Mouse (Mus musculus) hindbrain, embryonic 13.5 days (tissue): ENCODE data around the gene Nxpe3. TPM values are rescaled to one million over a fixed set of nuclear protein-coding genes. Genes with fewer than 3 reads are reported as not detected.
"Not testable (repeated sequence)": the region's sequence is repeated elsewhere in the genome, so short reads cannot be mapped to it uniquely, and the experiment has no call there.

Experiments used
- ATAC-seq: fragments of 200-750 bp; cut with Nextera tagmentation; 2 replicates; pipeline ENCODE4 v1.8.0; 2017; ENCODE audit warnings: moderate TSS enrichment; ENCODE audit not compliant: low FRiP score
- H3K27ac ChIP-seq: fragments of 300-500 bp; sonication (generic); 2 replicates; pipeline ENCODE4 v1.5.1; 2015; ENCODE audit warnings: inconsistent platforms, mild to moderate bottlenecking, moderate library complexity
- H3K27me3 ChIP-seq: fragments of 300-500 bp; sonication (generic); 2 replicates; pipeline ENCODE4 v1.6.1; 2015; ENCODE audit warnings: mild to moderate bottlenecking, inconsistent platforms
- H3K36me3 ChIP-seq: fragments of 300-500 bp; sonication (generic); 2 replicates; pipeline ENCODE4 v1.6.1; 2015; ENCODE audit warnings: mild to moderate bottlenecking, inconsistent platforms
- H3K4me1 ChIP-seq: fragments of 300-500 bp; sonication (generic); replicated peaks from 2 replicates; pipeline ENCODE4 v1.6.1; 2015; ENCODE audit warnings: inconsistent platforms
- H3K4me2 ChIP-seq: fragments of 300-500 bp; sonication (generic); 2 replicates; pipeline ENCODE4 v1.6.1; 2015; ENCODE audit warnings: inconsistent platforms, mild to moderate bottlenecking, moderate library complexity
- H3K4me3 ChIP-seq: fragments of 300-500 bp; sonication (generic); 2 replicates; pipeline ENCODE4 v1.5.1; 2015; ENCODE audit warnings: mild to moderate bottlenecking, inconsistent platforms
- H3K9ac ChIP-seq: fragments of 300-500 bp; sonication (generic); 2 replicates; pipeline ENCODE4 v1.6.1; 2015; ENCODE audit warnings: mild to moderate bottlenecking, inconsistent platforms
- H3K9me3 ChIP-seq: fragments of 300-500 bp; sonication (generic); 2 replicates; pipeline ENCODE4 v1.6.1; 2016; ENCODE audit warnings: inconsistent platforms
- WGBS: fragments of 180-500 bp; shearing (Covaris S2); methylation state at CpG from one replicate; pipeline ENCODE4 v1.1.7; 2015; 5-methylcytosine and 5-hydroxymethylcytosine counted together
- polyA plus RNA-seq: library from polyadenylated mRNA; unstranded; fragments of >200 nt; fragmentation: Nextera tagmentation; extraction: Ambion mirVana; gene quantifications from 2 replicates; pipeline ENCODE4 v1.2.1, GENCODE M21; 2015

The Nxpe3 gene
- polyA plus RNA-seq, 1 experiment from 2014 or later: 1.2 TPM

DNA sequence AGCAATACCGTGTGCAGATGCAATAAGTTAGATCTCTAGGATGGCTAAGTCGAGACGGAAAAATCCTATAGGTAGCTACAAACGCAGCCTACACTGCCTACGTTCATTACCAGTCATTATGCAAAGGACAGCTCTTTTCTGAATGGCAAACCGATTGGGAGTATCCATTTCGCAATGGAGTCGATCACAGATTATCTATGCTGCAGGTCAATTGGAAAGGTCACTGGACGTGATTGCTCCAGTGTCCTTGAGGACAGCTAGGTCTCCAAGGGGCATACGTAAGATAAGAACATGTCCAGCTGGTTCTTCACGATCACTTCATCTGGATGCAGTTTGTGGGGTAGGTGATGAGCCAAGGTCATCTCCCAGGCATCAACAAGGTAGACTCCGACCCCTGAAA lies 51.2 kb downstream of the Nxpe3 start:
- H3K4me1 ChIP-seq: no peaks in the 10 kb centered on the region
- ATAC-seq: no peak
- peaks cover 16% of the 10 kb centered on the region for H3K36me3 ChIP-seq
- no peak overlapping the region for H3K4me2 ChIP-seq
- H3K9me3 ChIP-seq: peaks cover 5% of the 10 kb centered on the region; the same call in 1 of the 2 replicates
- H3K9ac ChIP-seq: no peak overlapping the region
- no peaks in the 10 kb centered on the region for H3K27me3 ChIP-seq
- no peak overlapping the region for H3K27ac ChIP-seq
- H3K4me3 ChIP-seq: no peak overlapping the region
- WGBS: 93% methylated on average over 12 of the region's 12 CpGs

DNA sequence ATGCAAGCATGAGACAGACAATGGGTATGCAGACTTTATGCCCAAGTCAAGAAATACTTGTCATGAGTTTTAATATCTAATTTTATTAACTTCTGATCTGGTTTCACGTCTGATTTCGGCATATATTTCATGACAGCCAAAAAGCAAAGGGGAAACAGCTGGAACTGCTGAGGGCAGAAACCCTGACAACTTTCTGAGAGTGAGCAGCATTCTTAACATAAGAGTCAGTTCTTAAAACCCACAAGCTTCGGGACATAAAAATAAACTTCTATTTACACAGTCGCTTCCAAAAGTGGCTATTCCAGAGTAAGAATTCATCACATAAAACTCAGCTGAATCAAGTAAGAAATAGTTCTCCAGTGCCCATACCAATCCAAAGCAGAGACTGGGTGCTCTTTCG lies 52.0 kb downstream of the Nxpe3 start:
- 92% methylated on average over 5 of the region's 5 CpGs for WGBS
- Histone ChIP-seq H3K27ac (no peak overlapping the region), H3K36me3 (peaks cover 14% of the 10 kb centered on the region), H3K4me1 (peaks cover 1% of the 10 kb centered on the region), H3K27me3 (no peaks in the 10 kb centered on the region), H3K4me3 (no peak overlapping the region), H3K9ac (no peak overlapping the region), H3K9me3 (peaks cover 5% of the 10 kb centered on the region; the same call in 1 of the 2 replicates), H3K4me2 (no peak overlapping the region)
- no peak for ATAC-seq

DNA sequence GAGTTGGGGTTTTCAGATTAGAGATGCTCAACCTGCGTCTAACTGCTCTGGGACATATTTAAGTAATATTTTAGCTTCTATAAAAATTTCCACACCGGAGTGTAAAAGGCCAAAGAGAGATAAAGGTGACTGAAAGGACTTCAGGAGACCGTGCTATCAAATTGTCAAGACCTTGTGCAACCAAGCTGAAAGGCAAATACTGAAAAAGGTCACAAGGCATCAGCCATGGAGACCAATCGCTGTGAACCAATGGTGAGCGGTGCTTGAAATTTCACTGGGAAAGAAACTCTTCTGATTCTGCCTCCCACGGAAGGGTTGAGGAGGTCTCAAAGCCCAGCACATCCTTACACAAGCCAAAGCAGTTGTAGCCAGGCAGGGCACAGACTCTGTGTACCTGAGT lies 53.6 kb downstream of the Nxpe3 start:
- Histone ChIP-seq H3K4me1 (peaks cover 5% of the 10 kb centered on the region), H3K9me3 (peaks cover 5% of the 10 kb centered on the region; the same call in 1 of the 2 replicates), H3K4me2 (no peak overlapping the region), H3K27me3 (no peaks in the 10 kb centered on the region), H3K27ac (no peak overlapping the region), H3K36me3 (peaks cover 14% of the 10 kb centered on the region), H3K4me3 (no peak overlapping the region), H3K9ac (no peak overlapping the region)
- ATAC-seq: no peak
- WGBS: 91% methylated on average over 6 of the region's 6 CpGs

DNA sequence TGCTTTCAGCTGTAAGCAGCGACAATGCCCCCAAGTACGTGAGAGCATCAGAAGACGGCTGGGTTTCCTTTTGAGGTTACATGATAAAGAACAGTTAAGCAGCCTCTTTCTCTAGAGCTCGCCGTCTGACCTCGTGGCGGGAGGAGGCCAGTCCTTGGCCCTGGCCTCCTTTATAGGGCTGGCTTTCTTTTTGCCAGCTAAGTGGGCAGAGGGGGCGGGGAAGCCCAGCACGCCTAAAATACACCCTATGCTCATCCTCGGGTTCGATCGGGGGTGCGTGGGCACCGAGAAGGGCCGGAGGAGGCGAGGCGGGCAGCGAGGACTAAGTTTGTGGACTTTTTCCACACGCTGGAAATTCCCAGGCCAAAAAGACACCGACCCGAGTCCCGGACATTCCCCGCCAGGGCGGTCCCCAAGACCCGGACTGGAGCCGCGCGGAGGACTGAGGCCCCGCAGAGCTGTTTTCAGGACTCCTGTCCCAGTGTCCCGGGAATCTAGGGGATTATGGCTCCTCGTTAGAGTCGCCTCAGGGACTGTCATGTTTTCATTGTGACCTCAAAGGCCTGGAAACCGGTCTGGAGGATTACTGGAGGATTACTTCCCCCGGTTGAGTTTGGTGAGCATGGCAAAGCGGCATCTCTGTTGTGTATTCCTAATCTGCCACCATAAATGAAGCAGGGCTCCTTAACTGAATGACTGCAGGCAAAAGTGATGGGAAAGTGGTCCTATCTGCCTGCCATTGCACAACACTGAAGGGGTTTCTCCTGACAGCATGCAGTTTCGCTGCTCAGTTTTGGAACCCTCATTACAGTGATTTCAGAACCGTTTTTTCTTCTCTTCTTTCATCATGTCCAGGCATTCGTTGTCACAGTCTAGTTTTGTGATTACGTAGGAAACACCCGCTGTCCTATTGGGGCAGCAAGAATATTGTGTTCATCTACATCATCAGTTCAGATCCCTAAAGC lies 56.3 kb downstream of the Nxpe3 start, which contains the start of gene Nfkbiz:
Gene Nfkbiz (minus strand): TSS at position 390 of the 965 bp plus-strand sequence.
- ATAC-seq: peak; percentile 94
- Histone ChIP-seq H3K9ac (peak within 1 kb of the TSS; percentile 77), H3K4me1 (peaks cover 5% of the 10 kb centered on the region), H3K4me3 (peak within 1 kb of the TSS; percentile 62), H3K27ac (peak within 1 kb of the TSS; percentile 70), H3K4me2 (peak within 1 kb of the TSS; percentile 69), H3K9me3 (no peaks in the 10 kb centered on the region), H3K27me3 (no peaks in the 10 kb centered on the region), H3K36me3 (peaks cover 3% of the 10 kb centered on the region)
- under 1% methylated on average over 40 of the region's 40 CpGs for WGBS

DNA sequence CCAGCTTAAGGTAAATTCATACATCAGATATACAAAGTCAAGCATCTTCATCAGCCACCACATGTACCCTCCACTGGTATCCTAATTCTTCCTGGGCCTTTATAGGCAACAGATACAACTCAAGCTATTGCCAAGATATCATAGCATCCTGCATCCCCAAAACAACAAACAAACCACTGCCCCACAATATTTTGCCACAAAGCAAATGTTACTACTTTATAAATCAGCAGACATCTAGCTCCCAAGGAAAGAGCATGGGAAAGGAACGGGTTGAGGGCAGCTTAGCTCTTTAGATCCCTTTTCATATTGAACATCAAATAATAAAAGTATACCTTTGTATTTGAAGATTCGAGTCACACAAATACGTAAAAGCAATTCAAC lies 57.0 kb downstream of the Nxpe3 start:
- H3K9ac ChIP-seq: peak overlapping the region; percentile 77
- H3K27ac ChIP-seq: peak overlapping the region; percentile 70
- no peaks in the 10 kb centered on the region for H3K9me3 ChIP-seq
- H3K4me3 ChIP-seq: peak overlapping the region; percentile 62
- peaks cover 5% of the 10 kb centered on the region for H3K4me1 ChIP-seq
- no peak for ATAC-seq
- H3K27me3 ChIP-seq: no peaks in the 10 kb centered on the region
- H3K36me3 ChIP-seq: no peaks in the 10 kb centered on the region
- WGBS: 11% methylated on average over 3 of the region's 3 CpGs
- H3K4me2 ChIP-seq: peak overlapping the region; percentile 69

DNA sequence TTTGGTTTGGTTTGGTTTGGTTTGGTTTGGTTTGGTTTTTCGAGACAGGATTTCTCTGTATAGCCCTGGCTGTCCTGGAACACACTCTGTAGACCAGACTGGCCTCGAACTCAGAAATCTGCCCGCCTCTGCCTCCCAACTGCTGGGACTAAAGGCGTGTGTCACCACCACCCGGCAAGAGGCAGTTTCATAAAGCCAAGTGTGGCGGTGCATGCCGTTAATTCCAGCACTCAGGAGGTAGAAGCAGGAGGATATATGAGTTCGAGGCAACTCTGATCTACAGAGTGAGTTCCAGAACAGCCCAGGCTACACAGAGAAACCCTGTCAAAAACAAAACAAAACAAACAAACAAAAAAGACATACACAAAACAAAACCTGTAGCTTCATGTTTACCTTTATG lies 57.4 kb downstream of the Nxpe3 start:
- H3K27ac ChIP-seq, ATAC-seq, H3K9me3 ChIP-seq, H3K36me3 ChIP-seq, H3K27me3 ChIP-seq, H3K4me1 ChIP-seq, H3K9ac ChIP-seq: not testable (repeated sequence)
- WGBS: 95% methylated on average over 8 of the region's 8 CpGs
- Histone ChIP-seq H3K4me2 (peak overlapping the region; percentile 69), H3K4me3 (peak overlapping the region; percentile 62; the same call in 1 of the 2 replicates)

DNA sequence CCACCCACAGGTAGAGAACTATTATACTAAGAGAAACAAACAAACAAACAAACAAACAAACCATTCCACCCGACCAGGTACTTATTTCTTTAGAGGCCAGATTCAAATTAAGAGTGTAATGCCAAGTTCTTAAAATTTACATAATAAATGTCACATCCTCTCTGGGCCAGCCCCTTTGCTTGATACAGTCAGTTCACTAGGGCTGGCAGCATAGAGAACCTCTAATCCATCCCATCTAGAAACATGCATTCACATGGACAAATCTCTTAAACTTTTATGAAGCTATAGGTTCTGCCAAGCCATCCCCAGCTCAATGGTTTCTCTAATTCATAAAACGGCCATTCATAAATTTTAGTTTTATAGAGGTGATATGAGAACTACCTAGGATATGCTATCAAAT lies 57.9 kb downstream of the Nxpe3 start:
- no peaks in the 10 kb centered on the region for H3K36me3 ChIP-seq
- H3K4me3 ChIP-seq: no peak overlapping the region
- H3K4me2 ChIP-seq: no peak overlapping the region
- H3K9me3 ChIP-seq: no peaks in the 10 kb centered on the region
- no peak for ATAC-seq
- H3K4me1 ChIP-seq: peaks cover 5% of the 10 kb centered on the region
- H3K27me3 ChIP-seq: no peaks in the 10 kb centered on the region
- no peak overlapping the region for H3K27ac ChIP-seq
- H3K9ac ChIP-seq: no peak overlapping the region
- 81% methylated on average over 2 of the region's 2 CpGs for WGBS

DNA sequence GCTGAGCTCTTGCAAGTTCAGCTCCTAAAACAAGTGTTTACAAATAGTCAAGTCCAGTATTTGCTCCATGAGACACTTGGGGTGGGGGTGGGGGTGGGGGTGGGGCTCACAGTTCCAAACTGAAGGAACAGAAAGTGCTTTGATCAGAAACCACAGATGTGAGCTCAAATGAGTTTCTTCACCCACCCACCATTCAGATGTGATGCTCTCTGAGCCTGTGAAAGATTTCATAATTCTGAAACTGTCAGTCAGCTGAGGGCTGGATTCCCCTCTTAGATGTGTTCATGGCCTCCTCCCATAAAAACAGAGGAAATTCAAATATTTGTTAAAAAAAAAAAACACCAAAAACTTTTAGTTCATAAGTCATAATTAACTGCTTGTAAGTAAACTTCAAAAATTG lies 59.3 kb downstream of the Nxpe3 start:
- H3K36me3 ChIP-seq: no peaks in the 10 kb centered on the region
- H3K4me2 ChIP-seq: no peak overlapping the region
- peaks cover 5% of the 10 kb centered on the region for H3K4me1 ChIP-seq
- no peaks in the 10 kb centered on the region for H3K27me3 ChIP-seq
- no peak overlapping the region for H3K27ac ChIP-seq
- H3K9me3 ChIP-seq: no peaks in the 10 kb centered on the region
- H3K9ac ChIP-seq: no peak overlapping the region
- no peak for ATAC-seq
- no peak overlapping the region for H3K4me3 ChIP-seq

DNA sequence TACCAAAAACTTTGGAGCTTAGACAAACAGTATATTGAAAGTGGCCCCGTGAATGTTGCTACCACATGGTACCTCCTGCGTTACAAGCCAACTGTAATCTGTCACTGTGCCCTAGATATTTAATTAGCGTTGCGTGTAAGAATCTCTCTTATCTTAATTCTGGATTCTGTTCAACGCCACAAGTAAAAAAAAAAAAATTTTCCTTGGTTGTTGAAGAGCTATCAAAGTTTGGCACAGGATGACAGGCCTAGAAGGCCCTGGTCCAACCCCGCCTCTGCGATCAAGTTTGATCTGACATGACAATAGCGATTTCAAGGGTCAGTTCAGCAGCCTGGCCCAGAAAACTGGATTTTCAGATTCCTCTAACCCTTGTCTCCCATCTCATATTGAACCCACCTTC lies 62.5 kb downstream of the Nxpe3 start:
- H3K27ac ChIP-seq: no peak overlapping the region
- no peaks in the 10 kb centered on the region for H3K4me1 ChIP-seq
- WGBS: 96% methylated on average over 8 of the region's 8 CpGs
- no peak overlapping the region for H3K9ac ChIP-seq
- H3K4me3 ChIP-seq: no peak overlapping the region
- no peak overlapping the region for H3K4me2 ChIP-seq
- H3K27me3 ChIP-seq: no peaks in the 10 kb centered on the region
- H3K36me3 ChIP-seq: no peaks in the 10 kb centered on the region
- no peaks in the 10 kb centered on the region for H3K9me3 ChIP-seq
- no peak for ATAC-seq

DNA sequence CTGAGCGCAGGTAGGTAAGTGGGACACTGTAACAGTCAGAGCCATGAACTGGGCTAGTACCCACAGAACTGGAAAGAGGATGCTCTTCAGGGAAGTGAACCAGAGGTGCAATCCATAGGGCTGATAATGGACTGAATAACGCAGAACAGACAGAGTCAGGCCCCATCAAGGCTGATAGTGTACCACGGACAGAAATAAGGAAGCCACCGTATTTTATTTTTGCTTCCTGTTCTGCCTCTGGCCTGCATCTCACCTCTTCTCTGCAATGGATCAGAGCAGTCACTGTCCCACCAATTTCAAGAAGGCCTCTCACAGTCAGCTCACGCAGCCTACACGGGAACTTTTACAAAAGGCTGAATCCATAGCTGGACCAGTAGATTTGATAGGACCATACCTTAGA lies 63.0 kb downstream of the Nxpe3 start:
- Histone ChIP-seq H3K27me3 (no peaks in the 10 kb centered on the region), H3K9ac (no peak overlapping the region), H3K4me1 (no peaks in the 10 kb centered on the region), H3K4me2 (no peak overlapping the region), H3K4me3 (no peak overlapping the region), H3K27ac (no peak overlapping the region), H3K36me3 (no peaks in the 10 kb centered on the region), H3K9me3 (no peaks in the 10 kb centered on the region)
- WGBS: 94% methylated on average over 6 of the region's 6 CpGs
- ATAC-seq: no peak

DNA sequence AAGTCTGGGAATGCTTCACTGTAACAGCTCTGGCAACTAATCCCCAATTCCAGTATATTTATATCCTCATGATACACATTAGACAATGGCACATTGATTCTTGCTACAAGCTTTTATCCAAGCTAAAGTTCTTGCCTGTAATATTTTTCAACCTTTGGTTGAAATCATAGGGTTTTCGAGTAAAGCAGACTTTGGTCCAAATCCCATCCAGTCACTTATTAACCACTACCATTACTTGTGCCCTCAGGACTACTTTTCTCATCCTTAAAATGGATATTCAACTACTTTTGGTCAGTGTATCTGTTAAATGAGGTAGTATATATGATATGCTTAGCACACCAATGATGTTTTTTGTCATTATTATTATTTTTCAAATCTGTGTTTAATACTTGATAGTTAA lies 63.6 kb downstream of the Nxpe3 start:
- Histone ChIP-seq H3K9me3 (no peaks in the 10 kb centered on the region), H3K4me3 (no peak overlapping the region), H3K4me2 (no peak overlapping the region), H3K36me3 (no peaks in the 10 kb centered on the region), H3K27me3 (no peaks in the 10 kb centered on the region), H3K9ac (no peak overlapping the region), H3K27ac (no peak overlapping the region), H3K4me1 (no peaks in the 10 kb centered on the region)
- ATAC-seq: no peak
- 95% methylated on average over 1 of the region's 1 CpGs for WGBS

DNA sequence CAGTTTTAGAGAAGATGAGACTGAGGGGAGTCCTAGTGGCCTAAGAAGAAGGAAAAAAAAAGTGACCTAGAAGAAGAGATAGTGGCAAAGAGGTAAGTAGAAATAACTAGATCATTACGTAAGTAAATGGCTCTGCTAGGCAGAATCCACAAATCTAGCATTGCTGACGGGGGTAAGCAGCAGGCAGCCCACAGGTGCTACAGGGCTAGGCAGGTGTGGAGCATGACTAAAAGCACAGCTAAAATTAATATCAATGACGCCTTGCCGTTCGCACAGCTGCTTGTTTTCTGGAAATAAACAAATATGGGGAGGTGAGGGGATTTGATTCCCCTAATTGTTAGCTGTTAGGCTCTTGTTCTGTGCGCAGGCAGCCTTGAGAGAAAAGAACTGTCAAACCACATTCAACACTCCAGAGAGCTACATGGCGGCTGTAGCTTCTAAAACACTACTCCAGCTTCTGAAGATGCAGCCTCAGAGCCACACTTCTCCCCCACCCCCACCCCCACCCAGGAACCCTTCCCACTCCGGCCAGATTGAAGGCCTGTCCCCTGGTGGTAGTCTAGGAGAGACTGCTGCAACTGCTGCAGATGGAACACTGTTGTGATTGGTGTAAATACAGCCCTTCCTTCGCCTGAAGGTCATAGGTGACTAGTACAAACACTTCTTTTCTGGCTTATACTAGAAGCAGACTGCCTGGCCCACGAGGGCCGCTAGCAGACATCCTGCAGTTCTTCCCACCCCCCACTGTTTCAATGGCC lies 71.5 kb downstream of the Nxpe3 start:
- WGBS: 47% methylated on average over 11 of the region's 11 CpGs
- H3K9ac ChIP-seq: no peak overlapping the region

More for the DNA sequence above, 71.5 kb downstream of the Nxpe3 start:
- no peak overlapping the region for H3K4me3 ChIP-seq
- H3K4me2 ChIP-seq: no peak overlapping the region
- peaks cover 23% of the 10 kb centered on the region for H3K4me1 ChIP-seq
- no peaks in the 10 kb centered on the region for H3K36me3 ChIP-seq
- ATAC-seq: no peak
- H3K27ac ChIP-seq: no peak overlapping the region
- H3K9me3 ChIP-seq: no peaks in the 10 kb centered on the region
- peaks cover 19% of the 10 kb centered on the region for H3K27me3 ChIP-seq
